Mouse (Mus musculus) MEL (cell line): Measurements from ENCODE around the gene Lect2. TPM values are rescaled to one million over a fixed set of nuclear protein-coding genes. Genes with fewer than 3 reads are reported as not detected.

Experiments
- DNase-seq: peaks from one replicate; pipeline ENCODE4 v3.0.0; 2011; ENCODE audit warnings: low read depth, low spot score
- H3K27ac ChIP-seq: 2 replicates; pipeline ENCODE4 v1.5.1; 2012; ENCODE audit warnings: low read depth, mild to moderate bottlenecking, control low read depth, low read length, moderate library complexity; ENCODE audit not compliant: control insufficient read depth
- H3K27me3 ChIP-seq, 2 experiments: fragments of 150-350 bp in 1 of 2; sonication (generic) in 1 of 2; 2 replicates each; pipeline ENCODE4 v1.6.1; 2012; ENCODE audit warnings: low read length in 2 of 2, mild to moderate bottlenecking in 2 of 2, improper control_type of control experiment in 1 of 2, moderate library complexity in 1 of 2; ENCODE audit not compliant: insufficient read depth in 2 of 2, control insufficient read depth in 1 of 2
- H3K36me3 ChIP-seq, 2 experiments: 2 replicates each; pipeline ENCODE4 v1.6.1; 2012 to 2014; ENCODE audit warnings: low read length in 2 of 2, improper control_type of control experiment in 1 of 2, inconsistent platforms in 1 of 2, mild to moderate bottlenecking in 1 of 2; ENCODE audit not compliant: insufficient read depth in 2 of 2, control insufficient read depth in 1 of 2
- H3K4me1 ChIP-seq, 2 experiments: fragments of 150-350 bp in 1 of 2; sonication (generic) in 1 of 2; 2 replicates each; pipeline ENCODE4 v1.6.1; 2012; ENCODE audit warnings: low read length in 2 of 2, improper control_type of control experiment in 1 of 2, mild to moderate bottlenecking in 1 of 2; ENCODE audit not compliant: insufficient read depth in 2 of 2, control insufficient read depth in 1 of 2
- H3K4me3 ChIP-seq, 2 experiments: fragments of 150-350 bp in 1 of 2; sonication (generic) in 1 of 2; 2 replicates each; pipeline ENCODE4 v1.5.1; 2012; ENCODE audit warnings: low read depth in 2 of 2, low read length in 2 of 2, mild to moderate bottlenecking in 2 of 2, moderate library complexity in 2 of 2, control low read depth in 1 of 2, improper control_type of control experiment in 1 of 2; ENCODE audit not compliant: control insufficient read depth in 1 of 2, insufficient read depth in 1 of 2
- H3K79me2 ChIP-seq: 2 replicates; pipeline ENCODE4 v1.6.1; 2012; ENCODE audit warnings: mild to moderate bottlenecking, low read length, moderate library complexity; ENCODE audit not compliant: control insufficient read depth, poor library complexity, insufficient read depth
- H3K9ac ChIP-seq: 2 replicates; pipeline ENCODE4 v1.6.1; 2012; ENCODE audit warnings: low read depth, mild to moderate bottlenecking, control low read depth, low read length, moderate library complexity; ENCODE audit not compliant: control insufficient read depth, poor library complexity, severe bottlenecking
- H3K9me3 ChIP-seq: fragments of 150-350 bp; sonication (generic); replicated peaks from 2 replicates; pipeline ENCODE4 v1.6.1; 2012; ENCODE audit warnings: mild to moderate bottlenecking, low read length, improper control_type of control experiment, moderate library complexity; ENCODE audit not compliant: insufficient read depth
- BHLHE40 ChIP-seq: IDR thresholded peaks from 2 replicates; pipeline ENCODE4 v1.6.1; 2012; ENCODE audit warnings: low read depth, mild to moderate bottlenecking, inconsistent platforms, low read length, improper control_type of control experiment, borderline replicate concordance
- CHD2 ChIP-seq: IDR thresholded peaks from 2 replicates; pipeline ENCODE4 v1.6.1; 2011; ENCODE audit warnings: low read length, improper control_type of control experiment
- ELF1 ChIP-seq: IDR thresholded peaks from 2 replicates; pipeline ENCODE4 v1.6.1; 2014; ENCODE audit warnings: low read depth, mild to moderate bottlenecking, inconsistent platforms, low read length, improper control_type of control experiment, moderate library complexity
- ETS1 ChIP-seq: IDR thresholded peaks from 2 replicates; pipeline ENCODE4 v1.6.1; 2012; ENCODE audit warnings: low read depth, mild to moderate bottlenecking, inconsistent platforms, low read length, improper control_type of control experiment, moderate library complexity
- JUND ChIP-seq: IDR thresholded peaks from 2 replicates; pipeline ENCODE4 v1.6.1; 2011; ENCODE audit warnings: low read depth, mild to moderate bottlenecking, improper control_type of control experiment, low read length
- KAT2A ChIP-seq: conservative IDR thresholded peaks from 2 replicates; pipeline ENCODE4 v1.6.1; 2012; ENCODE audit warnings: low read depth, low read length, improper control_type of control experiment, inconsistent platforms
- MAFK ChIP-seq: IDR thresholded peaks from 2 replicates; pipeline ENCODE4 v1.6.1; 2011; ENCODE audit warnings: low read depth, mild to moderate bottlenecking, low read length, improper control_type of control experiment, borderline replicate concordance
- NRF1 ChIP-seq: IDR thresholded peaks from 2 replicates; pipeline ENCODE4 v1.6.1; 2014; ENCODE audit warnings: low read depth, mild to moderate bottlenecking, inconsistent platforms, low read length, improper control_type of control experiment, moderate library complexity; ENCODE audit not compliant: poor library complexity, insufficient read depth, severe bottlenecking
- POLR2AphosphoS2 ChIP-seq: IDR thresholded peaks from 2 replicates; pipeline ENCODE4 v1.6.1; 2011; ENCODE audit warnings: low read length, improper control_type of control experiment
- POLR2AphosphoS5 ChIP-seq: IDR thresholded peaks from 2 replicates; pipeline ENCODE4 v1.6.1; 2012; ENCODE audit warnings: low read depth, borderline replicate concordance, mild to moderate bottlenecking, inconsistent platforms, low read length, moderate library complexity, mixed read lengths
- RCOR1 ChIP-seq: IDR thresholded peaks from 2 replicates; pipeline ENCODE4 v1.6.1; 2012; ENCODE audit warnings: low read depth, mild to moderate bottlenecking, inconsistent platforms, low read length, improper control_type of control experiment
- TCF12 ChIP-seq: IDR thresholded peaks from 2 replicates; pipeline ENCODE4 v1.6.1; 2014; ENCODE audit warnings: low read depth, mild to moderate bottlenecking, inconsistent platforms, low read length, improper control_type of control experiment, moderate library complexity
- USF1 ChIP-seq: IDR thresholded peaks from 2 replicates; pipeline ENCODE4 v1.6.1; 2014; ENCODE audit warnings: low read depth, mild to moderate bottlenecking, inconsistent platforms, low read length, improper control_type of control experiment, moderate library complexity
- ZKSCAN1 ChIP-seq: IDR thresholded peaks from 2 replicates; pipeline ENCODE4 v1.6.1; 2012; ENCODE audit warnings: low read depth, mild to moderate bottlenecking, inconsistent platforms, low read length, improper control_type of control experiment, moderate library complexity
- polyA plus RNA-seq, 2 experiments: library from polyadenylated mRNA; stranded (reverse) in 1 of 2; unstranded in 1 of 2; fragments of >175 nt in 1 of 2; fragments of >200 nt in 1 of 2; gene quantifications; 2 replicates each; pipeline versions ENCODE4 v1.2.1 to v1.2.4; 2012; ENCODE audit warnings: low replicate concordance in 2 of 2, low read depth in 1 of 2; ENCODE audit not compliant: insufficient read length in 2 of 2, insufficient read depth in 1 of 2, missing spikeins in 1 of 2
- total RNA-seq: library from RNA; depleted of rRNA; stranded (reverse); fragments of 300-350 nt; gene quantifications from 2 replicates; pipeline ENCODE4 v1.2.3, GENCODE M21; 2012

The Lect2 gene
- total and polyA plus RNA-seq, 3 experiments = not detected

DNA sequence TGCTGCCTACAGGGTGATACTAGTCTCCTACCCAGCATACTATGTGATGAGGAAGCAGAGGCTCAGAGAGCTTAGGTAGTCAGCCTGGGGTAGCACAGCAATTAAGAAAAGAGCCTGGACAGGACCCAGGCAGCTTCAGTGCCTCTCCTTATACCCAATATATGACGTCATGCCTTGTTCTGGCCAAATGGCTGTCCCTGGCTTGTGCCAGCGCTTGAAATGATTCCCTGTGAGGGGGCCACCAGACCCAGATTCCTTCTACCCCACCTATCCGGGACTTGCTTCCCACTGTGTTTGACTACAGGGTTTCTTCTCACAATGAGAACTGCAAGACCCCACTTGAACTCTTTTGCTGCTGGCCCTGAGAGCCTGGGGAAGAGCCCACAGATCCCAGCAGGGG is 33.2 kb upstream of the Lect2 start:
- Histone ChIP-seq H3K36me3 (no peaks in the 10 kb centered on the region), H3K27me3 (no peaks in the 10 kb centered on the region), H3K4me3 (no peak overlapping the region), H3K27ac (no peak overlapping the region), H3K9me3 (no peaks in the 10 kb centered on the region), H3K79me2 (no peaks in the 10 kb centered on the region), H3K9ac (no peak overlapping the region), H3K4me1 (no peaks in the 10 kb centered on the region)
- DNase-seq = no peak
- no peak for TF ChIP-seq ELF1
- TF ChIP-seq TCF12 = no peak
- no peak for TF ChIP-seq ZKSCAN1
- no peak for TF ChIP-seq ETS1
- no peak for TF ChIP-seq MAFK
- no peak for TF ChIP-seq USF1
- TF ChIP-seq POLR2AphosphoS5 = no peak
- TF ChIP-seq NRF1 = no peak
- TF ChIP-seq BHLHE40 = no peak

DNA sequence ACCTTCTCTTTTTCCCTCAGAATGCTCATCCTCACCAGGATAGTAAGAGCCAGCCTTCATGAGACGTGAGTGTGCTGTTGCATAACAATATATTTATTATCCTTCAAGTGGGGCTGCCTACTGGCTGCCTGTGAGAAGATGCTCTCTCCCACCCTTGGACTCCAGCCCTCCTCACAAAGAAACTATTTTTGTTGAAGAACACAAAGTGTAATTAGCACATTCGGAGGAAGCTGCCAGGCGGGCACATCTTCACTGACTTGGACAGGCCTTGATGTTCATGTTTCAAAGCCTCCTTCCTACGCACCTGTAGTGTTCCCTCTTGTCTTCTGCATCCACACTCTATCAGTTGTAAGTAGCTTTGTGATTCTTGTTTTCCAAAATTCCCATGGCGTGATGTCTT is 32.1 kb upstream of the Lect2 start:
- no peak for TF ChIP-seq KAT2A
- no peak for TF ChIP-seq JUND
- TF ChIP-seq CHD2 = no peak
- H3K4me1 ChIP-seq = no peaks in the 10 kb centered on the region
- no peaks in the 10 kb centered on the region for H3K79me2 ChIP-seq
- H3K4me3 ChIP-seq = no peak overlapping the region
- no peak for DNase-seq
- H3K27me3 ChIP-seq = no peaks in the 10 kb centered on the region
- H3K27ac ChIP-seq = no peak overlapping the region
- H3K9me3 ChIP-seq = no peaks in the 10 kb centered on the region
- no peaks in the 10 kb centered on the region for H3K36me3 ChIP-seq
- no peak overlapping the region for H3K9ac ChIP-seq

- H3K9ac ChIP-seq = no peak overlapping the region
- H3K4me3 ChIP-seq = no peak overlapping the region
- DNase-seq = no peak
- no peaks in the 10 kb centered on the region for H3K9me3 ChIP-seq
- no peaks in the 10 kb centered on the region for H3K4me1 ChIP-seq
- TF ChIP-seq RCOR1 = no peak
- no peak for TF ChIP-seq POLR2AphosphoS2
- H3K27ac ChIP-seq = no peak overlapping the region
- no peaks in the 10 kb centered on the region for H3K27me3 ChIP-seq
- no peaks in the 10 kb centered on the region for H3K36me3 ChIP-seq
- H3K79me2 ChIP-seq = no peaks in the 10 kb centered on the region
These were observed 29.8 kb upstream of the Lect2 start for GRCm38 (mm10) chr13:56578097-56578496.
